Mouse (Mus musculus) E14TG2a.4 (cell line): ENCODE measurements around the gene Glis1.

ENCODE experiments used
- CTCF ChIP-seq: conservative IDR thresholded peaks from 2 replicates; pipeline ENCODE4 v1.5.1; 2014; ENCODE audit warnings: low read length
- NANOG ChIP-seq: IDR thresholded peaks from 2 replicates; pipeline ENCODE4 v1.6.1; 2014; ENCODE audit warnings: borderline replicate concordance, low read length, mixed read lengths
- POU5F1 ChIP-seq: IDR thresholded peaks from 2 replicates; pipeline ENCODE4 v1.6.1; 2014; ENCODE audit warnings: low read length, borderline replicate concordance

- no peak for TF ChIP-seq CTCF
- no peak for TF ChIP-seq NANOG
- TF ChIP-seq POU5F1, result no peak
Measured at GRCm38 (mm10) chr4:107624951-107625350, 190.6 kb downstream of the Glis1 start.
